Mouse (Mus musculus): ENCODE data around the gene Ctsw. TPM values are rescaled to one million over a fixed set of nuclear protein-coding genes. Genes with fewer than 3 reads are reported as not detected.

Gene Ctsw
- polyA plus RNA-seq, 1 experiment from 2014 or later = 0.42 TPM

DNA sequence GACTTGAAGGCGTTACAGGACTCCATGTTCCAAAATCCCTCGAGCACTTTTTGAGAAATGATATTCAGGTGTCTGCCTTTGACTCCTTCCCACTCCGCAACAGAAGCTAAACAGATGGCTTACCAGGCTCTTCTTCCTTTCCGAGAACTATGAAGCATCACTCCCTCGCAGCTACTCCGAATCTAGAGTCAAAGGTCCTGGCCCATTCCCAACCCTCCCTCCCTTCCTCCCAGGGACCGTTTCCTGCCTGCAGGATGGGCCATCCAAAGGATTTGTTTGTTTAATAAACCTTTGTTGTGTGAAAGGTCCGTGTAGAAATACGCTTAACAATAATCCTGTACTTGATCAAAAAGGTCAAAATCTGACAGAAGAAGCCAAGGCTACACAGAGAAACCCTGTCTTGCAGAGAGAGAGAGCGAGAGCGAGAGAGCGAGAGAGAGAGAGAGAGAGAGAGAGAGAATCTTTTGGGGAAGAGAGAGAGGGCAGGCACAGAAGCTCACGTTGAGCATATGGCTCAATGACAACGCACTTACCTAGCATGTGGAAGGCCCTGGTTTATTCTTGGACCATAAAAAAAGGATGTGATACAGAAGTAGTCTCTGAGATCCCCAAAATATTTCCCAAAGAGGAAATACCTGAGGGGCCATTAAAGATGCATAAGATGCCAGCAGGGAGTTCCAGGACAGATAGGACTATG lies 10.4 kb downstream of the Ctsw start, which contains the start of gene Ccdc85b:
TSS of gene Ccdc85b (minus strand) at position 149 of the 697 bp plus-strand sequence.
- in situ Hi-C loops (cut with MboI; ENCODE audit: low pct_unique_long_range_greater_than_20kb) = no loop called here
- POLR2A ChIA-PET = interaction anchor here (0.9 to 4.2 kb wide), 9 partner anchors 10 to 33 kb away, joined by 3 to 30 read pairs (median 9); partner anchors contain the start of genes Fosl1 and Mus81
- CTCF ChIA-PET = interaction anchor here (0.9 to 6.6 kb wide), 7 partner anchors 11 to 71 kb away, joined by 3 to 62 read pairs (median 12); partner anchors contain the start of genes Fosl1 and Mus81
- DNase-seq (ENCODE audit: low read depth, low spot score) = no peak
- no peaks in the 10 kb centered on the region for H3K27me3 ChIP-seq
- peak; percentile 8 for ATAC-seq
- TF ChIP-seq CTCF (IDR thresholded peaks at IDR 0.05) = no peak

DNA sequence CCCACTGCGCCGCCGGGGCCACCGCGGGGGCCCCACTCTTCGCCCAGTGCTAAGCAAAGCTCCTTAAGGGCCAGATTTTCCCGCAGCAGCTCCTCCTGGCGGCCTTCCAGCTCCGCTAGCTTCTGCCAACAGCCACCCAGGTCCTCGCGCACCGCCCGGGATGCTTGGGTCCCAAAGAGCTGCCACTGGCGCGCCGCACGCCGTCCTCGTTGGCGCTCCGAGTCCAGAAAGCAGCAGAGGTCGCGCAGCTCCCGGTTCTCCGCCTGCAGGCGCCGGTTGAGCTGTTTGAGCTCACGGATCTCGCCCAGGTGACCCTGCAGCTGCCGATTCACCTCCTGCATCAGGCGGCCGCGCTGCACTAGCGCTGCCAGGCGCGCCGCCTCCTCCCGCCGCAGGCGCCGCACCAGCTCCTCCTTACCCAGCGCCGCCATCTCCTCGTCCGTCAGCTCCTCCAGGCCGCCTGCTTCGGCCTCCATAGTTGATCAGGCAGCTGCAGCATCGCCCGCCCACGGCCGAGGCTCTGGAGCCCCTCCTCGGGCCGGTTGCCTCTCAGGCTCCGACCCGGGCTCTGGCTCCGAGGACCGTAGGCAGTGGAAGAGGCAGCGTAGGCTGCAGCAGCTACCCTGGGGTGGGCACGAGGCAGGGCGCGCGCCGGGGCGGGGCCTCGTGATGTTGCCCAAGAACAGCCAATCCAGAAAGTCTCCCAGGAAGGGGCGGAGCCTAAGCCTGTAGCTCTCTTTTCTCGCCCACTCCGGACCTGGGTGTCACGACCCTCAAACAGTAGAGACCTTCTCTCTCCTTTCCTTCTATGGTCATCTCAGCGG lies 11.2 kb downstream of the Ctsw start:
- DNase-seq (ENCODE audit: low read depth, low spot score) (no peak), ATAC-seq (peak; percentile 77)
- ChIA-PET CTCF (interaction anchor here (0.9 to 6.6 kb wide), 7 partner anchors 10 to 72 kb away, joined by 3 to 62 read pairs (median 12); partner anchors contain the start of genes Fosl1 and Mus81), POLR2A (interaction anchor here (0.8 to 4.2 kb wide), 17 partner anchors 9 to 111 kb away, joined by 3 to 30 read pairs (median 4); partner anchors contain the start of genes AI837181, Ctsw, Drap1 and Efemp2)
- no peak for TF ChIP-seq CTCF (IDR thresholded peaks at IDR 0.05)
- in situ Hi-C loops (cut with MboI; ENCODE audit: low pct_unique_long_range_greater_than_20kb) = no loop called here
- no peaks in the 10 kb centered on the region for H3K27me3 ChIP-seq

DNA sequence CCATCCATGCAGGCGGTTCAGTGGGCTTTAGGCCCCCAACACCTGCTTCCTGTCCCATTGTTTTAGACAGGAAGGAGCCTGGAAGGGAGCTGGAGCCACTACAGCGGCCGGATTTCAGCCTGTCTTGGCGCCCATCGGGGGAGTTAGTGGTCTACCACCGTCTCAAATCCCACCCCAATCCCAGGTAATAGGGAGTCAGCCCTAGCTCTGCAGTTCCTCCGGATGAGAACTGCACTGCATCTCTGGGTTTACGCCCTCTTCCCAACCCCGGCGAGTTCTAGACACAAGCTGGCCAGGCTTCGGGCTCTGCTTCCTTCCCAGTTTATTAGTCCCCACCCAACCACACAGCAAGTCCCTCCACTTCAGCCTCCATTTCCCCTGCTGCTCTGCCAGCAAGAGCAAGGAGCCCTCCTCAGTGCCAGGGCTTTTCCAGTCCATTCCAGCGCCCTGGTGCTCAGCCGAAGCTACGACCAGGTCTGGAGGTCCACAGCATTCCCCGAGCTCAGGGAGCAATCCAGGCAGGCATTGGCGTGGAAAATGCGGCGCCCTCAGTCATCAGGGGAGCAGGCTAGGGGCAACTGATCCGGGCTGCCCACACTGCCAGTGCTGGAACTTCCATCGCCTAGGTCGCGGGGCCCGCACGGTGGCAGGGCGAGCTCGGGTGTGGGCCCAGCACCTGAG lies 11.9 kb downstream of the Ctsw start:
- in situ Hi-C loops (cut with MboI; ENCODE audit: low pct_unique_long_range_greater_than_20kb) = no loop called here

DNA sequence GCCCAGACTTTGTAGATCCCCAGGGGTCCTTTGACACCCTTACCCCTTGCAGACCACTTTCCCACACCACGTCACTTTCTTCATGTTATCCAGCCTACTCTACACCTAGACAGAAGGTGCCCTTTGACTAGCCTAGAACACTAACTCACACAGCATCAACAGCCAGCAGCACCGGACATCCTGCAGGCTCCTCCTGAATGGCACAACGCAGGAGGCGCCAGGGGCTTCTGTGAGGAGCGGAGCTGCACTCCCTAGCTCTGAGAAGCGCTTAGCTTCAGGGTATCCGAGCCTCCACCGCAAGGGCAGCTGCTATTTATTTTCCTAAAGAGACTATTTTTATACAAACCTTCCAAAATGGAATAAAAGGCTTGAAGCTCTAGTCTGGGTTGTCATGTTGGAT lies 12.7 kb downstream of the Ctsw start:
- no peaks in the 10 kb centered on the region for H3K27me3 ChIP-seq
- ATAC-seq (no peak), DNase-seq (ENCODE audit: low read depth, low spot score) (no peak)
- in situ Hi-C loops (cut with MboI; ENCODE audit: low pct_unique_long_range_greater_than_20kb) = no loop called here
- POLR2A ChIA-PET = interaction anchor here (1.4 to 4.2 kb wide), 4 partner anchors 8 to 113 kb away, joined by 3 to 30 read pairs (median 20); partner anchors contain the start of genes Fosl1 and Mus81
- TF ChIP-seq CTCF (IDR thresholded peaks at IDR 0.05) = no peak
- CTCF ChIA-PET = interaction anchor here (2.6 to 6.6 kb wide), 2 partner anchors 23 to 26 kb away, joined by 12 to 62 read pairs; no protein-coding TSS in a partner anchor

More for the DNA sequence above, 11.9 kb downstream of the Ctsw start:
- ATAC-seq = peak; percentile 34
- ChIA-PET CTCF (interaction anchor here (0.9 to 6.6 kb wide), 5 partner anchors 10 to 73 kb away, joined by 4 to 62 read pairs (median 14); partner anchors contain the start of genes Fosl1 and Mus81), POLR2A (interaction anchor here (0.6 to 4.2 kb wide), 16 partner anchors 9 to 460 kb away, joined by 3 to 30 read pairs (median 3); partner anchors contain the start of genes AI837181, Ctsw, Drap1 and Efemp2)
- DNase-seq (ENCODE audit: low read depth, low spot score) = no peak
- H3K27me3 ChIP-seq = no peaks in the 10 kb centered on the region
- TF ChIP-seq CTCF (IDR thresholded peaks at IDR 0.05) = no peak

DNA sequence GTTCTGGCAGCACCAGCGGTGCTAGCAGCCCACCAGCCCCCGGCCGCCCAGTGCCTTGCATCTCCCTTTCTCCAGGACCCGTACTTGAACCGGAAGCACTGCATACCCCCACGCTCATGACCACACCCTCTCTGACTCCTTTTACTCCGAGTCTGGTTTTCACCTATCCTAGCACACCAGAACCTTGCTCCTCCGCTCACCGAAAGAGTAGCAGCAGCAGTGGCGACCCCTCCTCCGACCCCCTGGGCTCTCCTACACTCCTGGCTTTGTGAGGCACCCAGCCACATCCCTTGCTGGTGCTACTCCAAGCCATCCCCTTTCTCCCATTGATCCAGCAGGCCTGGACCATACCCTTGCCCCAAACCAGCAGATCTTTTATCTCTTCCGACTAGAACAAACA lies 13.3 kb downstream of the Ctsw start:
- no peak for TF ChIP-seq CTCF (IDR thresholded peaks at IDR 0.05)

DNA sequence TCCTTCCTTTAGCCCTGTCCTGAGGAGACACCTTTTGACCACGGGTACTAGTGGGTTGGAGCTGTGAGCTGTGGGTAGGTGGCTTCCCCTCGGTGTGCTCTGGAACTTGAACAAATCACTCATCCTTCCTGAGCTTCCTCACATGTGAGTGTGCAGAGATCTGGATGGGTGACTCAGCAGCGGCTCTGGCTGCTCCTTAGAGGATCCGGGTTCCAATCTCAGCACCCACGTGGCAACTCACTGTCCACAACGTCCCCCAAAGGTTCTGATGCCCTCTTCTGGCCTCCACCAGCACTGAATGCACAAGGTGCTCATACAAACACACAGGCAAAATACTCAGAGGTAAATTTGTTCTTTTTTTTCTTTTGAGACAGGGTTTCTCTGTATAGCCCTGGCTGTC lies 16.5 kb downstream of the Ctsw start:
- H3K27me3 ChIP-seq = no peaks in the 10 kb centered on the region
- in situ Hi-C loops (cut with MboI; ENCODE audit: low pct_unique_long_range_greater_than_20kb) = no loop called here
- ATAC-seq (no peak), DNase-seq (ENCODE audit: low read depth, low spot score) (no peak)
- POLR2A ChIA-PET = interaction anchor here (1.1 to 3.5 kb wide), 2 partner anchors 18 to 33 kb away, joined by 6 to 16 read pairs; no protein-coding TSS in a partner anchor
- CTCF ChIA-PET = interaction anchor here (1.4 to 2.1 kb wide), 5 partner anchors 10 to 77 kb away, joined by 3 to 9 read pairs (median 4); partner anchors contain the start of gene Mus81
- TF ChIP-seq CTCF (IDR thresholded peaks at IDR 0.05) = no peak

More for the DNA sequence above, 13.3 kb downstream of the Ctsw start:
- in situ Hi-C loops (cut with MboI; ENCODE audit: low pct_unique_long_range_greater_than_20kb) = no loop called here
- ChIA-PET POLR2A (interaction anchor here (2.7 to 4.2 kb wide), 3 partner anchors 7 to 33 kb away, joined by 16 to 30 read pairs (median 24); partner anchors contain the start of genes Fosl1 and Mus81), CTCF (interaction anchor here (1.0 to 6.6 kb wide), 3 partner anchors 11 to 22 kb away, joined by 3 to 62 read pairs (median 3); no protein-coding TSS in a partner anchor)
- ATAC-seq (no peak), DNase-seq (ENCODE audit: low read depth, low spot score) (no peak)
- no peaks in the 10 kb centered on the region for H3K27me3 ChIP-seq

DNA sequence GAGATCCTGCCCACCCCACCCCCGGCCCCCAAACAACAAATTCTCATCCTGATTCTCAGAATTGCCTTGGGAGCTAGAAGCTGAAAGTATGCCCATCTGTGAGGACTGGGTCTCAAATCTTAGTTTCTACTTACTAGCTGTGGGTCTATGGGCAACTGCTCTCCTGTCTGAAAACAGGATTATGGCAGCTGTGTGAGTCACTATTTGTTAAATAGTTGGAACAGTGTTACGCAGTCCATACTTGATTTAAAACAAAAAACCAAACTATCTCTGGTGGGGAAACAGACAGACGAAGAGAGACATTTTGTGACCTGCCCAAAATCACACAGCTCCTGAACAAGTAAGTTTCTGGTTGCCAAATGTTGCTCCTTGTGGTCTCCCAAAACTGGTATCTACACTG lies 18.6 kb downstream of the Ctsw start:
- ATAC-seq (no peak), DNase-seq (ENCODE audit: low read depth, low spot score) (no peak)
- no peak for TF ChIP-seq CTCF (IDR thresholded peaks at IDR 0.05)
- ChIA-PET CTCF (interaction anchor here (1.1 to 7.2 kb wide), 2 partner anchors 17 to 22 kb away, joined by 4 to 64 read pairs; no protein-coding TSS in a partner anchor), POLR2A (interaction anchor here (0.6 to 3.5 kb wide), 3 partner anchors 16 to 24 kb away, joined by 3 to 16 read pairs (median 8); no protein-coding TSS in a partner anchor)
- in situ Hi-C loops (cut with MboI; ENCODE audit: low pct_unique_long_range_greater_than_20kb) = no loop called here
- H3K27me3 ChIP-seq = no peaks in the 10 kb centered on the region

DNA sequence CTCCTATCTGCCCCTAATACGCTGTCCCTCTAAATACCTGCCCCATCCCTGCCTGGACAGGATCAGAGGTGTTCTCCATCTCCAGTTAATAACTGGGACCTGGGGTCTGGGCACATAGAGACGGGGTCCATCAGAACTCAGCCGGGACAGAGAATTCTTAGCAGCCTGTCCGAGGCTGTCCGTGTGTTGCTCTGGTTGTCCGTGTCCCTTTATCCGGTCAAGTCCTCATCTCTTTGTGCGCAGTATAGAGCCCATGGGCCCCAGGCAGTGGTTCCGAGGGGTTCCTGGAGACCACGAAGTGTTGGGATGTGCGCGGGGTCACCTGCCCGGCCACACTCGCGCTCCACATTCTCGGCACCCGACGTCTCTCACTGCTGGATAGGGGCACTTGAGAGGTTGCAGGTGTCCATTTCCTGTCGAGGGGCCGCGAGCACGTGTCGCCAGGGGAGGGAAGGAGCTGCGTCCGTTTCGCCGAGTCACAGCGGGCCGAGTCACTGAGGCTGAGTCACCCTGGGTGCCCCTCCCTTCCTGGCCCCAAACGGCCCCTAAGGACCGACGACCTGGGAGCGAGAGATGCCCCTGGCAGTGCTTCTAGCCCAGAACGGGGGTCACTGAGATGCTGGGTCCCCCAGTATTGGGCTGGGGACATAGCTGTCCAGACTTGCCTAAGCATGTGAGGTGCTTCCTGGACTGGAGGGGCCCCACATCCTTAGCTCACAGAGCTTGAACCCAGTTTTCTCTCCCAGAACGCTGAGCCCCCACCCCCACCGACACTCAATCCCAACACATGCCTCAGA lies 19.8 kb downstream of the Ctsw start:
- in situ Hi-C loops (cut with MboI; ENCODE audit: low pct_unique_long_range_greater_than_20kb) = no loop called here
- ChIA-PET POLR2A (interaction anchor here (1.2 to 3.5 kb wide), 5 partner anchors 8 to 23 kb away, joined by 3 to 16 read pairs (median 8); partner anchors contain the start of gene Ccdc85b), CTCF (interaction anchor here (1.1 to 7.2 kb wide), 4 partner anchors 9 to 21 kb away, joined by 3 to 64 read pairs (median 9); partner anchors contain the start of gene Ccdc85b)
- ATAC-seq (no peak), DNase-seq (ENCODE audit: low read depth, low spot score) (no peak)
- TF ChIP-seq CTCF (IDR thresholded peaks at IDR 0.05) = no peak
- H3K27me3 ChIP-seq = no peaks in the 10 kb centered on the region
